Mouse (Mus musculus): ENCODE measurements around the gene Gm10053. TPM values are rescaled to one million over a fixed set of nuclear protein-coding genes. Genes with fewer than 3 reads are reported as not detected.

Gm10053 gene
- total RNA-seq (2014; fragmentation: Nextera tagmentation), result 290 and 306 TPM in 2 replicates
- total RNA-seq (2017), result 175 and 360 TPM in 2 replicates

GRCm38 (mm10) chr19:24875129-24875870 lies at the start of gene Gm10053:
Gm10053 (plus strand) TSS chr19:24875686.
- ATAC-seq (replicated peaks; ENCODE audit: poor library complexity, severe bottlenecking), result peak; percentile 93

- no peak for ATAC-seq (replicated peaks; ENCODE audit: poor library complexity, severe bottlenecking)
Measured at GRCm38 (mm10) chr19:24842080-24842479, 33.4 kb upstream of the Gm10053 start.

GRCm38 (mm10) chr19:24845007-24845546 lies 30.4 kb upstream of the Gm10053 start:
- ATAC-seq (replicated peaks; ENCODE audit: poor library complexity, severe bottlenecking), result no peak

- no peak for ATAC-seq (replicated peaks; ENCODE audit: poor library complexity, severe bottlenecking)
Measured at GRCm38 (mm10) chr19:24848345-24848744, 27.1 kb upstream of the Gm10053 start.

- no peak for ATAC-seq (replicated peaks; ENCODE audit: poor library complexity, severe bottlenecking)
Measured at GRCm38 (mm10) chr19:24848844-24849243, 26.6 kb upstream of the Gm10053 start.

GRCm38 (mm10) chr19:24851456-24852315 lies 23.8 kb upstream of the Gm10053 start:
- no peak for ATAC-seq (replicated peaks; ENCODE audit: poor library complexity, severe bottlenecking)

- ATAC-seq (replicated peaks; ENCODE audit: poor library complexity, severe bottlenecking), result no peak
Measured at GRCm38 (mm10) chr19:24861276-24861611, 14.2 kb upstream of the Gm10053 start.

- ATAC-seq (replicated peaks; ENCODE audit: poor library complexity, severe bottlenecking), result 0 out of 2 replicates have a peak, but pooled peaks have one; percentile 17
Measured at GRCm38 (mm10) chr19:24861612-24862451, 13.7 kb upstream of the Gm10053 start, which contains the start of gene Pgm5. Pgm5 (minus strand) TSS chr19:24861855.

GRCm38 (mm10) chr19:24865436-24865835 lies 10.1 kb upstream of the Gm10053 start:
- no peak for ATAC-seq (replicated peaks; ENCODE audit: poor library complexity, severe bottlenecking)

GRCm38 (mm10) chr19:24871037-24871635 lies 4.3 kb upstream of the Gm10053 start:
- peak; percentile 58 for ATAC-seq (replicated peaks; ENCODE audit: poor library complexity, severe bottlenecking)

GRCm38 (mm10) chr19:24873873-24874272 lies 1.6 kb upstream of the Gm10053 start:
- ATAC-seq (replicated peaks; ENCODE audit: poor library complexity, severe bottlenecking), result no peak

GRCm38 (mm10) chr19:24881237-24881636 lies 5.8 kb downstream of the Gm10053 start:
- no peak for ATAC-seq (replicated peaks; ENCODE audit: poor library complexity, severe bottlenecking)

GRCm38 (mm10) chr19:24885504-24885903 lies 10.0 kb downstream of the Gm10053 start:
- ATAC-seq (replicated peaks; ENCODE audit: poor library complexity, severe bottlenecking), result peak; percentile 75

- no peak for ATAC-seq (replicated peaks; ENCODE audit: poor library complexity, severe bottlenecking)
Measured at GRCm38 (mm10) chr19:24886888-24887287, 11.4 kb downstream of the Gm10053 start.

GRCm38 (mm10) chr19:24896536-24896935 lies 21.1 kb downstream of the Gm10053 start:
- no peak for ATAC-seq (replicated peaks; ENCODE audit: poor library complexity, severe bottlenecking)

GRCm38 (mm10) chr19:24897006-24897895 lies 21.8 kb downstream of the Gm10053 start:
- ATAC-seq (replicated peaks; ENCODE audit: poor library complexity, severe bottlenecking), result no peak; the same call in 1 of the 2 replicates

- ATAC-seq (replicated peaks; ENCODE audit: poor library complexity, severe bottlenecking), result no peak
Measured at GRCm38 (mm10) chr19:24897896-24898736, 22.6 kb downstream of the Gm10053 start.

Data from granulocyte monocyte progenitor cell, adult 5-6 weeks (primary cell).